Mouse (Mus musculus) MEL (cell line): Measurements from ENCODE around the gene Pqbp1. TPM values are rescaled to one million over a fixed set of nuclear protein-coding genes. Genes with fewer than 3 reads are reported as not detected.

Source experiments
- DNase-seq: peaks from one replicate; pipeline ENCODE4 v3.0.0; 2011; ENCODE audit warnings: low read depth, low spot score
- H3K27ac ChIP-seq: 2 replicates; pipeline ENCODE4 v1.5.1; 2012; ENCODE audit warnings: low read depth, mild to moderate bottlenecking, control low read depth, low read length, moderate library complexity; ENCODE audit not compliant: control insufficient read depth
- H3K27me3 ChIP-seq, 2 experiments: fragments of 150-350 bp in 1 of 2; sonication (generic) in 1 of 2; 2 replicates each; pipeline ENCODE4 v1.6.1; 2012; ENCODE audit warnings: low read length in 2 of 2, mild to moderate bottlenecking in 2 of 2, improper control_type of control experiment in 1 of 2, moderate library complexity in 1 of 2; ENCODE audit not compliant: insufficient read depth in 2 of 2, control insufficient read depth in 1 of 2
- H3K36me3 ChIP-seq, 2 experiments: 2 replicates each; pipeline ENCODE4 v1.6.1; 2012 to 2014; ENCODE audit warnings: low read length in 2 of 2, improper control_type of control experiment in 1 of 2, inconsistent platforms in 1 of 2, mild to moderate bottlenecking in 1 of 2; ENCODE audit not compliant: insufficient read depth in 2 of 2, control insufficient read depth in 1 of 2
- H3K4me1 ChIP-seq, 2 experiments: fragments of 150-350 bp in 1 of 2; sonication (generic) in 1 of 2; 2 replicates each; pipeline ENCODE4 v1.6.1; 2012; ENCODE audit warnings: low read length in 2 of 2, improper control_type of control experiment in 1 of 2, mild to moderate bottlenecking in 1 of 2; ENCODE audit not compliant: insufficient read depth in 2 of 2, control insufficient read depth in 1 of 2
- H3K4me3 ChIP-seq, 2 experiments: fragments of 150-350 bp in 1 of 2; sonication (generic) in 1 of 2; 2 replicates each; pipeline ENCODE4 v1.5.1; 2012; ENCODE audit warnings: low read depth in 2 of 2, low read length in 2 of 2, mild to moderate bottlenecking in 2 of 2, moderate library complexity in 2 of 2, control low read depth in 1 of 2, improper control_type of control experiment in 1 of 2; ENCODE audit not compliant: control insufficient read depth in 1 of 2, insufficient read depth in 1 of 2
- H3K79me2 ChIP-seq: 2 replicates; pipeline ENCODE4 v1.6.1; 2012; ENCODE audit warnings: mild to moderate bottlenecking, low read length, moderate library complexity; ENCODE audit not compliant: control insufficient read depth, poor library complexity, insufficient read depth
- H3K9ac ChIP-seq: 2 replicates; pipeline ENCODE4 v1.6.1; 2012; ENCODE audit warnings: low read depth, mild to moderate bottlenecking, control low read depth, low read length, moderate library complexity; ENCODE audit not compliant: control insufficient read depth, poor library complexity, severe bottlenecking
- H3K9me3 ChIP-seq: fragments of 150-350 bp; sonication (generic); replicated peaks from 2 replicates; pipeline ENCODE4 v1.6.1; 2012; ENCODE audit warnings: mild to moderate bottlenecking, low read length, improper control_type of control experiment, moderate library complexity; ENCODE audit not compliant: insufficient read depth
- BHLHE40 ChIP-seq: IDR thresholded peaks from 2 replicates; pipeline ENCODE4 v1.6.1; 2012; ENCODE audit warnings: low read depth, mild to moderate bottlenecking, inconsistent platforms, low read length, improper control_type of control experiment, borderline replicate concordance
- CHD1 ChIP-seq: IDR thresholded peaks from 2 replicates; pipeline ENCODE4 v1.6.1; 2012; ENCODE audit warnings: low read depth, mild to moderate bottlenecking, inconsistent platforms, low read length, improper control_type of control experiment
- CHD2 ChIP-seq: IDR thresholded peaks from 2 replicates; pipeline ENCODE4 v1.6.1; 2011; ENCODE audit warnings: low read length, improper control_type of control experiment
- CTCF ChIP-seq, 3 experiments: IDR thresholded peaks in 2 of 3; conservative IDR thresholded peaks in 1 of 3; 2 replicates each; pipeline ENCODE4 v1.5.1; 2011 to 2012; ENCODE audit warnings: low read length in 3 of 3, low read depth in 2 of 3, mild to moderate bottlenecking in 2 of 3, improper control_type of control experiment in 1 of 3, inconsistent platforms in 1 of 3, mixed read lengths in 1 of 3, moderate library complexity in 1 of 3; ENCODE audit not compliant: control insufficient read depth in 1 of 3, insufficient read depth in 1 of 3, poor library complexity in 1 of 3, severe bottlenecking in 1 of 3
- ELF1 ChIP-seq: IDR thresholded peaks from 2 replicates; pipeline ENCODE4 v1.6.1; 2014; ENCODE audit warnings: low read depth, mild to moderate bottlenecking, inconsistent platforms, low read length, improper control_type of control experiment, moderate library complexity
- ETS1 ChIP-seq: IDR thresholded peaks from 2 replicates; pipeline ENCODE4 v1.6.1; 2012; ENCODE audit warnings: low read depth, mild to moderate bottlenecking, inconsistent platforms, low read length, improper control_type of control experiment, moderate library complexity
- HCFC1 ChIP-seq: IDR thresholded peaks from 2 replicates; pipeline ENCODE4 v1.6.1; 2012; ENCODE audit warnings: low read depth, mild to moderate bottlenecking, inconsistent platforms, low read length, improper control_type of control experiment, moderate library complexity
- JUND ChIP-seq: IDR thresholded peaks from 2 replicates; pipeline ENCODE4 v1.6.1; 2011; ENCODE audit warnings: low read depth, mild to moderate bottlenecking, improper control_type of control experiment, low read length
- MXI1 ChIP-seq: IDR thresholded peaks from 2 replicates; pipeline ENCODE4 v1.6.1; 2011; ENCODE audit warnings: mild to moderate bottlenecking, low read depth, low read length, improper control_type of control experiment
- MYB ChIP-seq: IDR thresholded peaks from 2 replicates; pipeline ENCODE4 v1.6.1; 2011; ENCODE audit warnings: mild to moderate bottlenecking, low read depth, low read length, improper control_type of control experiment
- MYC ChIP-seq: IDR thresholded peaks from 2 replicates; pipeline ENCODE4 v1.6.1; 2011; ENCODE audit warnings: low read depth, mild to moderate bottlenecking, low read length, improper control_type of control experiment, moderate library complexity
- RAD21 ChIP-seq: IDR thresholded peaks from 2 replicates; pipeline ENCODE4 v1.6.1; 2011; ENCODE audit warnings: mild to moderate bottlenecking, low read depth, low read length, improper control_type of control experiment
- RCOR1 ChIP-seq: IDR thresholded peaks from 2 replicates; pipeline ENCODE4 v1.6.1; 2012; ENCODE audit warnings: low read depth, mild to moderate bottlenecking, inconsistent platforms, low read length, improper control_type of control experiment
- SIN3A ChIP-seq: IDR thresholded peaks from 2 replicates; pipeline ENCODE4 v1.6.1; 2012; ENCODE audit warnings: low read length, improper control_type of control experiment, inconsistent platforms
- SMC3 ChIP-seq: IDR thresholded peaks from 2 replicates; pipeline ENCODE4 v1.6.1; 2011; ENCODE audit warnings: low read depth, low read length, improper control_type of control experiment
- UBTF ChIP-seq: IDR thresholded peaks from 2 replicates; pipeline ENCODE4 v1.6.1; 2012; ENCODE audit warnings: low read depth, mild to moderate bottlenecking, inconsistent platforms, low read length, improper control_type of control experiment, moderate library complexity, borderline replicate concordance; ENCODE audit not compliant: insufficient read depth
- ZC3H11A ChIP-seq: IDR thresholded peaks from 2 replicates; pipeline ENCODE4 v1.6.1; 2012; ENCODE audit warnings: low read depth, mild to moderate bottlenecking, inconsistent platforms, low read length, improper control_type of control experiment
- ZKSCAN1 ChIP-seq: IDR thresholded peaks from 2 replicates; pipeline ENCODE4 v1.6.1; 2012; ENCODE audit warnings: low read depth, mild to moderate bottlenecking, inconsistent platforms, low read length, improper control_type of control experiment, moderate library complexity
- polyA plus RNA-seq, 2 experiments: library from polyadenylated mRNA; stranded (reverse) in 1 of 2; unstranded in 1 of 2; fragments of >175 nt in 1 of 2; fragments of >200 nt in 1 of 2; gene quantifications; 2 replicates each; pipeline versions ENCODE4 v1.2.1 to v1.2.4; 2012; ENCODE audit warnings: low replicate concordance in 2 of 2, low read depth in 1 of 2; ENCODE audit not compliant: insufficient read length in 2 of 2, insufficient read depth in 1 of 2, missing spikeins in 1 of 2
- total RNA-seq: library from RNA; depleted of rRNA; stranded (reverse); fragments of 300-350 nt; gene quantifications from 2 replicates; pipeline ENCODE4 v1.2.3, GENCODE M21; 2012

Pqbp1 gene
- total and polyA plus RNA-seq, 3 experiments = 204 to 283 TPM; not detected in 1

- H3K4me1 ChIP-seq = no peaks in the 10 kb centered on the region
- H3K27me3 ChIP-seq = no peaks in the 10 kb centered on the region
- no peaks in the 10 kb centered on the region for H3K79me2 ChIP-seq
- H3K9me3 ChIP-seq = no peaks in the 10 kb centered on the region
- H3K4me3 ChIP-seq = no peak overlapping the region
- H3K36me3 ChIP-seq = no peaks in the 10 kb centered on the region
- no peak overlapping the region for H3K27ac ChIP-seq
- H3K9ac ChIP-seq = no peak overlapping the region
- TF ChIP-seq RCOR1 = no peak
- TF ChIP-seq UBTF = no peak
- peak; percentile 28 to 44 (median 42); a peak in 5 of 6 replicates for TF ChIP-seq CTCF (IDR thresholded peaks at IDR 0.05 in 2 of 3, conservative IDR thresholded peaks at IDR 0.05 in 1 of 3; ENCODE audit: control insufficient read depth in 1 of 3, insufficient read depth in 1 of 3, low read depth in 2 of 3, low read length in 3 of 3, poor library complexity in 1 of 3, severe bottlenecking in 1 of 3)
- TF ChIP-seq SMC3 = peak; percentile 27
- DNase-seq = peak; percentile 44
These were observed 37.8 kb upstream of the Pqbp1 start for GRCm38 (mm10) chrX:7936874-7937273.

GRCm38 (mm10) chrX:7928270-7928790, 29.3 kb upstream of the Pqbp1 start, which contains the start of gene Eras:
Eras (minus strand) TSS chrX:7928607.
- Histone ChIP-seq H3K79me2 (no peaks in the 10 kb centered on the region), H3K9me3 (no peaks in the 10 kb centered on the region), H3K27me3 (peaks cover 0 to 2% of the 10 kb centered on the region in 2 experiments; a peak in 3 of 4 replicates), H3K9ac (no peak within 1 kb of the TSS), H3K36me3 (no peaks in the 10 kb centered on the region), H3K4me1 (no peaks in the 10 kb centered on the region), H3K4me3 (no peak within 1 kb of the TSS), H3K27ac (no peak within 1 kb of the TSS)
- DNase-seq = no peak
- TF ChIP-seq MYB (no peak), UBTF (no peak), CHD1 (no peak), HCFC1 (no peak), RAD21 (no peak), MYC (no peak), ETS1 (no peak), BHLHE40 (no peak), MXI1 (no peak), CHD2 (no peak), ZKSCAN1 (no peak), ELF1 (no peak), SMC3 (no peak), CTCF (IDR thresholded peaks at IDR 0.05 in 2 of 3, conservative IDR thresholded peaks at IDR 0.05 in 1 of 3; ENCODE audit: control insufficient read depth in 1 of 3, insufficient read depth in 1 of 3, low read depth in 2 of 3, low read length in 3 of 3, poor library complexity in 1 of 3, severe bottlenecking in 1 of 3) (no peak), ZC3H11A (no peak), SIN3A (no peak), JUND (no peak)
